Mouse (Mus musculus): ENCODE measurements around the gene Pptc7. TPM values are rescaled to one million over a fixed set of nuclear protein-coding genes. Genes with fewer than 3 reads are reported as not detected.

The Pptc7 gene
- polyA plus RNA-seq, 1 experiment from 2014 or later = 10.7 TPM

DNA sequence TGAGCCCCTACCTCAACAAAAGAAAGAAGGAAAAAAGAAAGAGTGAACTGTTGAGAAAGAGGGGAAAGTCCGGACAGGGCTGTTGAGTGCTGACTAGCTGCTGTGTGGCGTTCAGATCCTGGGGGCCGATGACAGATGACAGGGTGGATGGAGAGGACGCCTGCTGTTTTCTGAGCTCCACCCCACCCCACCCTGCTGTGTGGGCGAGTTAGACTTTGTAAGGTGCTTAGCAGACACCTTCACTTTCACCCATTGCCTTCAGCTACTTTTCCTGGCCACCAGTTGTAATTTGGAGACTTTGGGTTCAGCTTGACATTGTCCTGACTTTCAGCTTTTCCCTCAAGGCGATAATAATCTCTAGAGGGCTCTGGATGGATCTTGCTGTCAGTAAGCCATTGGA lies 7.0 kb downstream of the Pptc7 start:
- Histone ChIP-seq H3K27me3 (no peaks in the 10 kb centered on the region), H3K9me3 (0 out of 2 replicates have a peak, but pooled peaks cover 7% of the 10 kb centered on the region), H3K4me3 (replicated peaks) (no peak overlapping the region), H3K27ac (no peak overlapping the region), H3K4me1 (peaks cover 39% of the 10 kb centered on the region), H3K9ac (no peak overlapping the region), H3K36me3 (replicated peaks) (peaks cover 16% of the 10 kb centered on the region), H3K4me2 (no peak overlapping the region)
- WGBS = 65% methylated on average over 6 of the region's 6 CpGs
- ATAC-seq (ENCODE audit: low FRiP score) = no peak

- Histone ChIP-seq H3K9me3 (0 out of 2 replicates have a peak, but pooled peaks cover 7% of the 10 kb centered on the region), H3K36me3 (replicated peaks) (peaks cover 16% of the 10 kb centered on the region), H3K27ac (no peak overlapping the region), H3K4me3 (replicated peaks) (no peak overlapping the region), H3K4me1 (peaks cover 36% of the 10 kb centered on the region), H3K27me3 (no peaks in the 10 kb centered on the region), H3K4me2 (no peak overlapping the region), H3K9ac (no peak overlapping the region)
- WGBS = 76% methylated on average over 17 of the region's 17 CpGs
- ATAC-seq (ENCODE audit: low FRiP score) = no peak
These were observed 7.6 kb downstream of the Pptc7 start for GRCm38 (mm10) chr5:122291553-122292339.

DNA sequence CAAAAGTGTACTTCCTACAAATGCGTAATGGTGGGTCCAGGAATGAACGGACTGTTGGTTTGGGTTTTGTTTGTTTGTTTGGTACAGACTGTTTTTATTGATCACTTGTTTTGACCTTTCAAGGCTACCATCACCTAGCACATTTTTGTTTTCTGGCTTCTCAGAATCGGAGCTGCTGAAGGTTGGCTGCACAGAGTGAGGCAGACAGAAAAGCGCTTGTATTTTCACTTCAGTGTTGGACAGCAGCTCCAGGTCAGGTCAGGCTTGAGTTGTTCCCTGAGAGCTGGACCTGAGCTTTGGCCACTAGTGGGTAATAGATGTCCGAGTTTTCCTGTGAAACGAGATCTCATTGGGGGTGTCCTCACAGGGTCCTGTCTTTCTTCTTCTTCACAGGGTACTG lies 9.0 kb downstream of the Pptc7 start:
- Histone ChIP-seq H3K27me3 (no peaks in the 10 kb centered on the region), H3K4me1 (peaks cover 36% of the 10 kb centered on the region), H3K27ac (no peak overlapping the region), H3K4me2 (no peak overlapping the region), H3K4me3 (replicated peaks) (no peak overlapping the region), H3K9ac (no peak overlapping the region), H3K9me3 (0 out of 2 replicates have a peak, but pooled peaks cover 7% of the 10 kb centered on the region), H3K36me3 (replicated peaks) (peaks cover 5% of the 10 kb centered on the region; the same call in 1 of the 2 replicates)
- no peak for ATAC-seq (ENCODE audit: low FRiP score)
- WGBS = 79% methylated on average over 6 of the region's 6 CpGs

- Histone ChIP-seq H3K4me3 (replicated peaks) (no peak overlapping the region), H3K4me1 (peaks cover 36% of the 10 kb centered on the region), H3K4me2 (no peak overlapping the region), H3K9ac (no peak overlapping the region), H3K36me3 (replicated peaks) (no peaks in the 10 kb centered on the region), H3K9me3 (0 out of 2 replicates have a peak, but pooled peaks cover 7% of the 10 kb centered on the region), H3K27ac (peak overlapping the region; percentile 62), H3K27me3 (no peaks in the 10 kb centered on the region)
- no peak for ATAC-seq (ENCODE audit: low FRiP score)
- 50% methylated on average over 3 of the region's 3 CpGs for WGBS
These were observed 10.1 kb downstream of the Pptc7 start for GRCm38 (mm10) chr5:122294219-122294735.

GRCm38 (mm10) chr5:122295113-122295935 lies 11.2 kb downstream of the Pptc7 start:
- no peak overlapping the region for H3K4me3 ChIP-seq (replicated peaks)
- no peak overlapping the region for H3K27ac ChIP-seq
- no peak for ATAC-seq (ENCODE audit: low FRiP score)
- H3K9me3 ChIP-seq = no peaks in the 10 kb centered on the region
- H3K9ac ChIP-seq = no peak overlapping the region
- H3K36me3 ChIP-seq (replicated peaks) = no peaks in the 10 kb centered on the region; the same call in 1 of the 2 replicates
- no peak overlapping the region for H3K4me2 ChIP-seq
- 79% methylated on average over 14 of the region's 14 CpGs for WGBS
- H3K4me1 ChIP-seq = peaks cover 36% of the 10 kb centered on the region
- H3K27me3 ChIP-seq = no peaks in the 10 kb centered on the region

DNA sequence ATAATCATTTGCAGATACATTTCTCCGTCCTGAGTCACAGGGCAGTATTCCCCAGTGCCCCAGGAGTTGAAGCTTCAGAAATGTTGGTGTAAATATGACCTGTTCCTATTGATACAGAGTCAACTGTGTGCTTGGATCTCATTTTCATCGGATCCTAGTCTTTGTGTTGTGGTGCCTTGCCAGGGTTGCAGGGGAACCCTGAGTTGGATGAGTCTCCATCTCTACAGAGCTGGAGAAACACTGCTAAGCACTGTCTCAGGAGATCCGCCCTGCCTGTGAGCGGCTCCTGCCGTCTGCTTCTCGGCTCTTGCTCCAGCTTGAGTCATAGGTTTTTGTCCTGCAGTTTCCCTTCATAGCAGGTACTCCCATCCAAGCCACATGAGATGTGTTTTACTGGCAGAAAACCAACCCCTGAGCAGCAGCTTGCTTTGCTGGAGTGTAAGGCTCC lies 15.9 kb downstream of the Pptc7 start:
- ATAC-seq (ENCODE audit: low FRiP score) = no peak
- WGBS = 95% methylated on average over 6 of the region's 6 CpGs
- Histone ChIP-seq H3K27me3 (no peaks in the 10 kb centered on the region), H3K4me2 (no peak overlapping the region), H3K9ac (no peak overlapping the region), H3K36me3 (replicated peaks) (no peaks in the 10 kb centered on the region; the same call in 1 of the 2 replicates), H3K9me3 (no peaks in the 10 kb centered on the region), H3K4me1 (peaks cover 19% of the 10 kb centered on the region), H3K4me3 (replicated peaks) (no peak overlapping the region), H3K27ac (no peak overlapping the region)

GRCm38 (mm10) chr5:122302810-122303745 lies 18.9 kb downstream of the Pptc7 start:
- no peak overlapping the region for H3K4me2 ChIP-seq
- H3K9me3 ChIP-seq = no peaks in the 10 kb centered on the region
- no peak overlapping the region for H3K27ac ChIP-seq
- H3K9ac ChIP-seq = no peak overlapping the region
- H3K36me3 ChIP-seq (replicated peaks) = peaks cover 2% of the 10 kb centered on the region
- no peak overlapping the region for H3K4me3 ChIP-seq (replicated peaks)
- peaks cover 13% of the 10 kb centered on the region; the same call in 1 of the 2 replicates for H3K4me1 ChIP-seq
- no peak for ATAC-seq (ENCODE audit: low FRiP score)
- no peaks in the 10 kb centered on the region for H3K27me3 ChIP-seq
- WGBS = 79% methylated on average over 17 of the region's 17 CpGs

GRCm38 (mm10) chr5:122303937-122304336 lies 19.8 kb downstream of the Pptc7 start:
- Histone ChIP-seq H3K9me3 (no peaks in the 10 kb centered on the region), H3K36me3 (replicated peaks) (peaks cover 10% of the 10 kb centered on the region), H3K27me3 (no peaks in the 10 kb centered on the region), H3K4me3 (replicated peaks) (no peak overlapping the region), H3K9ac (no peak overlapping the region), H3K4me1 (peaks cover 13% of the 10 kb centered on the region; the same call in 1 of the 2 replicates), H3K27ac (no peak overlapping the region), H3K4me2 (no peak overlapping the region)
- no peak for ATAC-seq (ENCODE audit: low FRiP score)
- WGBS = 93% methylated on average over 7 of the region's 7 CpGs

GRCm38 (mm10) chr5:122304541-122304940 lies 20.4 kb downstream of the Pptc7 start:
- Histone ChIP-seq H3K4me1 (peaks cover 13% of the 10 kb centered on the region; the same call in 1 of the 2 replicates), H3K4me2 (no peak overlapping the region), H3K27me3 (no peaks in the 10 kb centered on the region), H3K9me3 (no peaks in the 10 kb centered on the region), H3K9ac (no peak overlapping the region), H3K36me3 (replicated peaks) (peaks cover 13% of the 10 kb centered on the region), H3K27ac (no peak overlapping the region), H3K4me3 (replicated peaks) (no peak overlapping the region)
- WGBS = 96% methylated on average over 6 of the region's 6 CpGs
- ATAC-seq (ENCODE audit: low FRiP score) = no peak

- Histone ChIP-seq H3K4me2 (no peak overlapping the region), H3K36me3 (replicated peaks) (peaks cover 13% of the 10 kb centered on the region), H3K4me3 (replicated peaks) (no peak overlapping the region), H3K9ac (no peak overlapping the region), H3K4me1 (peaks cover 13% of the 10 kb centered on the region; the same call in 1 of the 2 replicates), H3K9me3 (no peaks in the 10 kb centered on the region), H3K27me3 (no peaks in the 10 kb centered on the region), H3K27ac (no peak overlapping the region)
- 93% methylated on average over 7 of the region's 7 CpGs for WGBS
- no peak for ATAC-seq (ENCODE audit: low FRiP score)
These were observed 21.3 kb downstream of the Pptc7 start for GRCm38 (mm10) chr5:122305472-122305871.

GRCm38 (mm10) chr5:122306536-122306935 lies 22.4 kb downstream of the Pptc7 start:
- 91% methylated on average over 3 of the region's 3 CpGs for WGBS
- no peak for ATAC-seq (ENCODE audit: low FRiP score)

More at GRCm38 (mm10) chr5:122306536-122306935, 22.4 kb downstream of the Pptc7 start:
- H3K4me2 ChIP-seq = no peak overlapping the region
- H3K4me1 ChIP-seq = peaks cover 13% of the 10 kb centered on the region; the same call in 1 of the 2 replicates
- peaks cover 18% of the 10 kb centered on the region for H3K36me3 ChIP-seq (replicated peaks)
- no peaks in the 10 kb centered on the region for H3K9me3 ChIP-seq
- H3K4me3 ChIP-seq (replicated peaks) = no peak overlapping the region
- no peaks in the 10 kb centered on the region for H3K27me3 ChIP-seq
- no peak overlapping the region for H3K9ac ChIP-seq
- no peak overlapping the region for H3K27ac ChIP-seq

All from forebrain, embryonic 12.5 days (tissue).